Mouse (Mus musculus): ENCODE measurements at regions not wholly inside any gene's neighbourhood (a gene's known extent, or its start where the extent isn't known, plus 50 kb on each side); places are given as distances from the start of the nearest gene placed in this dataset.

DNA sequence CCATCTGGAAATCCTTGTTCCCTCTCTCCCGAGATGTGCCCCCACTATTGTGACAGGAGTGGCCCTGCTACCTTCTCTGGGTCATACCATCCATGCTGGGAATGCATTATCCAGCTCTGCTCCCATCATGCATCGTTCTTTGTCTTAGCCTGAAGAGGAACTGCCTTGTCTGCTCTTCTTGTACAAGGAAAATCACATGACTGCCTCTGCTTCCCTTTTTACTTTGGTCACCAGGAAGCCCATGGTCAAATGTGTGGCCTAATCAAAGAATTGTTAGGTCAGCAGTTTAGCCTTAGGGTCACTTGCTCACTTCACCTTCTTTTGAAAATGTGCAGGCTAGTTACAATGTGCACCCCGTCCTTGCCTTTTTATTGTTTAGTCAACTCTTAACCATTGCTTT, 95.5 kb downstream of the Maf start:
- DNase-seq = no peak
- 57% methylated on average over 3 of the region's 3 CpGs for WGBS (ENCODE audit: insufficient replicate concordance)
- ATAC-seq = peak; percentile 35
- Histone ChIP-seq H3K9me3 (ENCODE audit: low read length) (no peaks in the 10 kb centered on the region), H3K36me3 (replicated peaks; ENCODE audit: insufficient read depth, low read length) (no peaks in the 10 kb centered on the region), H3K4me1 (ENCODE audit: insufficient read depth) (no peaks in the 10 kb centered on the region), H3K27me3 (ENCODE audit: insufficient read depth, low read length) (no peaks in the 10 kb centered on the region), H3K9ac (replicated peaks) (no peak overlapping the region), H3K4me3 (ENCODE audit: low read depth, low read length) (no peak overlapping the region), H3K4me2 (ENCODE audit: low read depth, low read length) (no peak overlapping the region), H3K27ac (ENCODE audit: low read depth) (no peak overlapping the region)
- no peak for TF ChIP-seq CTCF (IDR thresholded peaks at IDR 0.05; ENCODE audit: low read depth)
- no peak for TF ChIP-seq EP300 (IDR thresholded peaks at IDR 0.05; ENCODE audit: low read depth)

DNA sequence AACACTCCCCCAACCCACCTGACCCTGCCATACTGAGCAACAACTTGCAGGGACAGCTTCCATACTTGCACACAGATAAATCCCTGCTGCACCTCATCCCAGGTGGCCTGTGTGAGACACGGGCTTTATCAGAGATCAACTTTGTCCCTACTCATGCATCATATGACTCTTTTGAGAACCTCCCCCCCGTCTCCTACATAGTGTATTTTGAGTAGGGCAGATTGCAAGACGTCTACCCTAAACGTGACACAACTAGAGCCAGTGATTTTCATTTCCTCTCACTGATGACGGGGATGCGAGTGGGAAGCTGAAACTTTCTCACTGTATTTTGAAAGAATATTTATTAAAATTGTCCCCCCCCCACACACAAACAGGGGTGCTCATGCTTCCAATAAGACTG, 107.8 kb downstream of the Maf start:
- no peak overlapping the region for H3K4me3 ChIP-seq (ENCODE audit: low read depth, low read length)
- TF ChIP-seq EP300 (IDR thresholded peaks at IDR 0.05; ENCODE audit: low read depth) (no peak), CTCF (IDR thresholded peaks at IDR 0.05; ENCODE audit: low read depth) (no peak)
- ATAC-seq (no peak), DNase-seq (no peak)
- H3K4me2 ChIP-seq (ENCODE audit: low read depth, low read length) = no peak overlapping the region
- H3K9ac ChIP-seq (replicated peaks) = no peak overlapping the region
- H3K36me3 ChIP-seq (replicated peaks; ENCODE audit: insufficient read depth, low read length) = no peaks in the 10 kb centered on the region
- H3K27me3 ChIP-seq (ENCODE audit: insufficient read depth, low read length) = no peaks in the 10 kb centered on the region
- 65% methylated on average over 6 of the region's 6 CpGs for WGBS (ENCODE audit: insufficient replicate concordance)
- no peaks in the 10 kb centered on the region for H3K4me1 ChIP-seq (ENCODE audit: insufficient read depth)
- H3K9me3 ChIP-seq (ENCODE audit: low read length) = no peaks in the 10 kb centered on the region
- no peak overlapping the region for H3K27ac ChIP-seq (ENCODE audit: low read depth)

DNA sequence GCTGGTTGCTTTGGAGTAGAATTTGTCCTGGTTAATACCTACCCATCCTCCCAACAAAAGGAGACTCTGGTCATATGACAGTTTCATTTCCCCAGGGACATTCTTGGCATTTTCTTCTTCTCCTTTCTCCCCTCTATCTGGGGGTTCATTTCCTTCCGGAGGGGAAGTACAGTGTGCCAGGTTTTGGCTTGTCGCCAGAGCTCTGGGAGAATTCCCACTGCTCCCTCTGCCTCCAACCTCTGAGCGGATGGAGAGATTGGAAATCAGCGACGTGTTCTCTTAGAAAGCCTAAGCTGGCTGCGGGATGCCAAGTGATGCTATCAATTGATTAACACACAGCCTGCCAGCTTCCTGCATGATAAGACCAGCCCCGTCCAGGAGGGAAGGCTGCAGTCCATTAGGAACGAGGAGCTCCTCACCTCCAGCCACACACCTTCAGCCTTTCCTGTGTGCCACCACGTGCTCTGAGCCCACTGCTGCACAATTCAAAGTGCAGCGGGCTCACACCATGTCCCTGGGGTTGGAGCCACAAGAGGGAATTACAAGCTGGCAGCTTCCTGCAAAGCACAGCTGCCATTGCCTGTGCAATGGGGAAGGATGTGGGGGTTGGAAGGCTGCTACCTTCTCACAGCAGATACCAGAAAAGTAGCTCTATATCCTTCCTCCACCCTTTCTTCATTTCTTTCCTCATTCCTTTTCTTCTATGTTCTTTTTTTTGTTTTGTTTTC, 110.2 kb downstream of the Maf start:
- 23% methylated on average over 10 of the region's 10 CpGs for WGBS (ENCODE audit: insufficient replicate concordance)
- Histone ChIP-seq H3K27me3 (ENCODE audit: insufficient read depth, low read length) (no peaks in the 10 kb centered on the region), H3K4me1 (ENCODE audit: insufficient read depth) (no peaks in the 10 kb centered on the region), H3K4me2 (ENCODE audit: low read depth, low read length) (no peak overlapping the region), H3K36me3 (replicated peaks; ENCODE audit: insufficient read depth, low read length) (no peaks in the 10 kb centered on the region), H3K4me3 (ENCODE audit: low read depth, low read length) (no peak overlapping the region), H3K9me3 (ENCODE audit: low read length) (no peaks in the 10 kb centered on the region), H3K27ac (ENCODE audit: low read depth) (no peak overlapping the region), H3K9ac (replicated peaks) (no peak overlapping the region)
- no peak for DNase-seq
- TF ChIP-seq EP300 (IDR thresholded peaks at IDR 0.05; ENCODE audit: low read depth) = no peak
- TF ChIP-seq CTCF (IDR thresholded peaks at IDR 0.05; ENCODE audit: low read depth) = no peak
- ATAC-seq = no peak

DNA sequence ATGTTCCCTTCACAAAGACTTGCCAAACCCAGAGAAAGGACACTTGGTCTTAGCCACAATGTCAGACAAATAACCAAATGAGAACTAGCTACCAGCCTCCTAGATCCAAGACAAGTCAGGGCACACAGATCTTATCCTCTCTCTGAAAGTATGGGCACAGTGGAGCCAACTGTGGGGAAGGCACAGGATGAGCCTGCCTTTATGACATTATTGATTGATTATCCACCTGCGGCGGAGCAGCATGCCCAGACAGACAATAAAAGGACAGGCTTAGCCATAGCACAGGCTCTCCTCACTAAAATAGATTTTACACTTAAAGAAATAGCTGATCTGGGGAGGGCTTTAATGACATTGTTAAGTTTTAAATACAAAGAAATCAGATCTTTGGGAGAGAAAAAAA, 117.9 kb downstream of the Maf start:
- Histone ChIP-seq H3K4me3 (ENCODE audit: low read depth, low read length) (no peak overlapping the region), H3K9ac (replicated peaks) (no peak overlapping the region), H3K27ac (ENCODE audit: low read depth) (no peak overlapping the region), H3K36me3 (replicated peaks; ENCODE audit: insufficient read depth, low read length) (no peaks in the 10 kb centered on the region), H3K27me3 (ENCODE audit: insufficient read depth, low read length) (no peaks in the 10 kb centered on the region), H3K4me2 (ENCODE audit: low read depth, low read length) (no peak overlapping the region), H3K9me3 (ENCODE audit: low read length) (no peaks in the 10 kb centered on the region), H3K4me1 (ENCODE audit: insufficient read depth) (no peaks in the 10 kb centered on the region)
- WGBS (ENCODE audit: insufficient replicate concordance) = 78% methylated on average over 2 of the region's 2 CpGs
- ATAC-seq = no peak
- TF ChIP-seq CTCF (IDR thresholded peaks at IDR 0.05; ENCODE audit: low read depth) (no peak), EP300 (IDR thresholded peaks at IDR 0.05; ENCODE audit: low read depth) (no peak)
- no peak for DNase-seq

DNA sequence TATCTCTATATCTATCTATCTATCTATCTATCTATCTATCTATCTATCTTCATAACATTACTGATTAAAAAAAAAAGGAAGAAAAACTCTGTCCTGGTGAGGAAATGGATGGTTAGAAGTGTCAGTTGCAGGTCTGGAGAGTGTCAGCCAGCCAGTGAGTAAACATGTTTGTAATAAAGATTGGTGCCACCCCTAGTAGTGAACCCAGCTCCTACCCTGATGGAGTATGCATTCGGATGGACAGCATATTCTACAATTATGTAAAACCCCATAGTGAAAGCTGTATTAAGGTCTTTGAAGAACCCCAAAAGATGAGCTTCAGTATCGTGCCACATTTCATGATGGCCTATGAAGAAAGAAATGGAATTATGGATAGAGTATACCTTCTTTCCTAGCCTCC, 118.5 kb downstream of the Maf start:
- DNase-seq (no peak), ATAC-seq (no peak)
- Histone ChIP-seq H3K9ac (replicated peaks) (no peak overlapping the region), H3K36me3 (replicated peaks; ENCODE audit: insufficient read depth, low read length) (no peaks in the 10 kb centered on the region), H3K9me3 (ENCODE audit: low read length) (no peaks in the 10 kb centered on the region), H3K4me1 (ENCODE audit: insufficient read depth) (no peaks in the 10 kb centered on the region), H3K4me3 (ENCODE audit: low read depth, low read length) (no peak overlapping the region), H3K27me3 (ENCODE audit: insufficient read depth, low read length) (no peaks in the 10 kb centered on the region), H3K27ac (ENCODE audit: low read depth) (no peak overlapping the region), H3K4me2 (ENCODE audit: low read depth, low read length) (no peak overlapping the region)
- TF ChIP-seq CTCF (IDR thresholded peaks at IDR 0.05; ENCODE audit: low read depth) = no peak
- no peak for TF ChIP-seq EP300 (IDR thresholded peaks at IDR 0.05; ENCODE audit: low read depth)
- WGBS (ENCODE audit: insufficient replicate concordance) = 96% methylated on average over 2 of the region's 2 CpGs

DNA sequence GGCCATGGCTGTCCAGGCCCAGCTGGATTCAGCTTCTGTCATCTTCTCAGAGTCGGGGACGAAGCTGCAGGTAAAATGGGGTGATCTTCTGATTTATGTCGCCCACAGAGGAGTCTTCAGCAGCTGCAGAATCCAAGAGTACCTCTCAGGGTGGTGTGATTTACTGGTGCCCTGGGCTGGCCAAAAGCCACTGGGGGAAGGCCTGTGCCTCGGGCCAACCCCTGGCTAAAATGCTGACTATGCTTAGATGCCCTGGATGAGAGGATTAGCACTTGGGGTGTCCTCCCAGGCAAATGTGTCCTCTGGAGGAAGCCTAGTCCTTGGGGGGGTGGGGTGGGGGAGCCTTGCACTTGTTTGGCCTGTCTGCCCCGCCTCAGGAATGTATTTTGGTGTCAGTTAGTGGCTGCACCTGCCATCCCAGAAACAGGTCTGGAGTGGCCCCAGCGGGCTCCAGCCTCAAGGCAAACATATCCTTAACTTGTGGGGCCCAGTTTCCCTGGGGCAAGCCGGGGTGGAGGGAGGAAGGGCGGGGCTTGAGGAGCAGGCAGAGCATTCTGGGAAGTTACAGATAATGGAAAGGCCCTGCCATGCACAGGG, 123.2 kb downstream of the Maf start:
- no peak overlapping the region for H3K27ac ChIP-seq (ENCODE audit: low read depth)
- no peak overlapping the region for H3K9ac ChIP-seq (replicated peaks)
- ATAC-seq (no peak), DNase-seq (no peak)
- no peak for TF ChIP-seq EP300 (IDR thresholded peaks at IDR 0.05; ENCODE audit: low read depth)
- TF ChIP-seq CTCF (IDR thresholded peaks at IDR 0.05; ENCODE audit: low read depth) = no peak
- no peaks in the 10 kb centered on the region for H3K9me3 ChIP-seq (ENCODE audit: low read length)
- no peak overlapping the region for H3K4me2 ChIP-seq (ENCODE audit: low read depth, low read length)
- no peaks in the 10 kb centered on the region for H3K4me1 ChIP-seq (ENCODE audit: insufficient read depth)
- H3K36me3 ChIP-seq (replicated peaks; ENCODE audit: insufficient read depth, low read length) = no peaks in the 10 kb centered on the region
- H3K4me3 ChIP-seq (ENCODE audit: low read depth, low read length) = no peak overlapping the region
- 69% methylated on average over 8 of the region's 8 CpGs for WGBS (ENCODE audit: insufficient replicate concordance)
- H3K27me3 ChIP-seq (ENCODE audit: insufficient read depth, low read length) = no peaks in the 10 kb centered on the region

Measured in liver, postnatal 0 days (tissue).